Mouse (Mus musculus) NIH3T3 (cell line): Measurements from ENCODE around the gene Chrm3.
"Not testable (repeated sequence)": the region's sequence is repeated elsewhere in the genome, so short reads cannot be mapped to it uniquely, and the experiment has no call there.

Experiments
- DNase-seq: peaks from one replicate; pipeline ENCODE4 v3.0.0-alpha.2; 2012; ENCODE audit warnings: low read depth

Gene Chrm3

DNA sequence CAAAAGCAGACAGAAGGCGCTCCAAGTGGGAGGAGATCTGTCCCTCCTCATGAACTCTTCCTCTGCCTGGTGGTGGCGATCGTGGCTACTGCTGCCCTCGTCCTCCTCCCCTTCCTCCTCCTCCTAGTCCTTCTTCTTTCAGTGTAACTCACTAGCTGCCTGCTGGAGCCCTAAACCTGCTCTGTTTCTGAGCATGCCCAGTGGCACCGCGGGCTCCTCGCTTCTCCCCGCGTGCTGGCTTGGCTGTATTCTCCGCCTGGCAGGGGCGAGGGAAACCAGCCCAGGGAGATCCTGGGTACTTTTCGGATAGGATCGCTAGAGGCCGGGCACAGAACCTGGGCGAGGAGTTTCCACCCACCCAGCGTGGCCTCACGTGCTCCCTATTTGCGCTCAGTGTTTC is at the start of gene Chrm3:
Chrm3 (minus strand) TSS at position 71 of the 400 bp plus-strand sequence.
- DNase-seq: no peak

DNA sequence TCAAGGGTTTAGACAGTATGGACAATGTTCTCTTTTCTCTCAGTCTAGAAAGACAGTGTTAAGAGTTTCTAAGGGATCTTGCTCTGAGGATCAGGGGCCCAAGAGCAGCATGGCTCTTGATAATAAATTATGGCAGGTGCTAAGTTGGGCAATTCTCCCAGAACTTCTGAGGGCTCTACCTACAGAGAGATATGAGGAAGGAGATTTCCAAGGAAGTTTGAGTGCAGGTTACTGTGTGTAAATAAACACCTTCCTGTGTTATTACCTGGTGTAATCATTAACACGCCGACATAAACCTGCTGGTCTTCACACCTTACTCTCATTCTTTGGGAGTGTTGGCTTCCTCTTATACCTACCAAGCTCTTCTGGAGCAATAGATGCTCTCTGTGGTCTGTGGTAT is 33.7 kb upstream of the Chrm3 start:
- no peak for DNase-seq

DNA sequence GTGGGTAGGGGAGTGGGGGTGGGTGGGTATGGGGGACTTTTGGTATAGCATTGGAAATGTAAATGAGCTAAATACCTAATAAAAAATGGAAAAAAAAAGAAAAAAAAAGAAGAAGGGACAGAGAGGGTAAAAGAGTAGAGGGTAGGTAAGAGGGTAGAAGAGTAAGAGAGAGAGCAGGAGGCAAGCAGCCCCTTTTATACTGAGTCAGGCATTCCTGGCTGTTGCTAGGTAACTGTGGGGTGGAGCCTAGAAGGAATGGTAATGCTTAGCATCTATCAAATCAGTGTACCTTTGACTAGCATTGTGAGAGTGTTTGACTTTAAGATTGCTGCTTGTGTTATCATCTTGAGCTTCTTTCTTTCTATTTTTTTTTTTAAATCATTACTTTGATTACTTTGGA is 14.8 kb upstream of the Chrm3 start:
- not testable (repeated sequence) for DNase-seq

DNA sequence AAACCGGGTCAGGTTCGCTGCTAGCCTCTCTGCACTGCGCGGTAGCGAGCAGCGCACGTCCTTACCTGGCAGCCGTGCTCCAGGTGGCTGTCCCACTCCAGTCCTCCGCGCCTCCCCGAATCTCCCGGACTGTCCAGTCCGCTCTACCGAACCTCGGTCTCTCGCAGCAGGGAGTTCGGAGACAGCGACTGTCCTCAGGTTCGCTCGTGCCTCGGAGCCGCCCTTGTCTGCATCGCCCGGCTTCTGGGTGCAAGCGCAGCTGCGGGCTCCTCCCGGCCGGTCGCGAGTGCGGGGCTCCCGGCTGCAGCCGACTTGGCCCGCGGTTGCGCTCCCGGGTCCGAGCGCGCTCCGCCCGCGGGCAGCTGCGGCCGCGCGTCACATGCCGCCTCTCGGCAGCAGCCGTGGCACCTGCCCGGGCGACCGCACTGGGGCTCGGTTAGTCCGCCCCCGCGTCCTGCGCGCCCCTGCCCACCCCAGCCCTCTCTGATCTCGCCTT is 400 bp downstream of the Chrm3 start:
- DNase-seq: no peak

DNA sequence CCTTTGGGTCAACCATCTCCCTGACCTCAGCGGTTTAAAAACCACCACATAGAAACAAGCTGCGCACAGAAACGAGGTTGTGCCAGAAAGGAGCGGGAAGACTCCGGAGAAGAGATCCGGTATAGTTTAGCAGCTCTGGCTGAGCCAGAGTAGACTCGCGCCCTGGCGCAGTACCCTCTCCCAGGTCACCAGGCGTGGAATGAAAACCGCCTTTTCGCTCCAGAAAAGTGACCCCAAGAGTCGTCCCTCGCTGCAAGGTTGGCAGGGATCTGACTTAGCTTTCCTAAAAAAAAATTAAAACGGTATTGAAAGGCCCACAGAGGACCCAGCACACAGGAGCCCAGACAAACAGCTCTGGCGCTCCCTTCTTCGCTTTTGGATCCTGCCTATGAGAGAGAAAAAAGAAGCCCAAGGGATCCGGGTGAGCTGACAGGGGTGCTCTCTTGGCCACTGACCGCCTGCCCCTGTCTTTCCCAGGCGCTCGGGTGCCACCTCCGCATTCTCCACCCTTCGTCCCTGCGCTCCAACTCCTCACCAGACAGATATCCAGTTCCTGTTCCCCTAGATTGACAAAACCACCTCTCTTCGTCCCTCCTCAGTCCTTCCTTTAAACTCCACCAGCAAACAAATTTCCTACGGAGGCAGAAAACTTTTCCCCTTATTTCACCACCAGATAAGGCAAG is 990 bp downstream of the Chrm3 start:
- no peak for DNase-seq

DNA sequence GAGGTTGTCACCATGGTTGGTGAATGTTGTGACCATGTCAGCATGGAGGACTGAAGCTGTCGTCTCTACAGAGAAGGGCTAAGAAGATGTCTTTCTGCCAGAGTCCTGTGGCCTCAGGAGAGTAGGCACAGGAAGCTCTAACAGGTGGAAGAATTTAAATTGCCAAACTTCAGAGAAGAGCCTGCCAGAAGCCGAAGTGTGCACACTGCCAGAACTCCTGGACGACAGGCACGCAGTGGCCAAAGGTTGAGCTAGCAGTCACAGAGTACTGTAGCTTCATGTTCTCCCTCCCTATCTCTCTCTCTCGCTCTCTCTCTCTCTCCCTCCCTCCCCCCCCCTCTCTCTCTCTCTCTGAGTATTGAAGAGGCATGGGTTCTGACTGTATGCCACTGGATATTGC is 4.9 kb downstream of the Chrm3 start:
- DNase-seq: no peak

DNA sequence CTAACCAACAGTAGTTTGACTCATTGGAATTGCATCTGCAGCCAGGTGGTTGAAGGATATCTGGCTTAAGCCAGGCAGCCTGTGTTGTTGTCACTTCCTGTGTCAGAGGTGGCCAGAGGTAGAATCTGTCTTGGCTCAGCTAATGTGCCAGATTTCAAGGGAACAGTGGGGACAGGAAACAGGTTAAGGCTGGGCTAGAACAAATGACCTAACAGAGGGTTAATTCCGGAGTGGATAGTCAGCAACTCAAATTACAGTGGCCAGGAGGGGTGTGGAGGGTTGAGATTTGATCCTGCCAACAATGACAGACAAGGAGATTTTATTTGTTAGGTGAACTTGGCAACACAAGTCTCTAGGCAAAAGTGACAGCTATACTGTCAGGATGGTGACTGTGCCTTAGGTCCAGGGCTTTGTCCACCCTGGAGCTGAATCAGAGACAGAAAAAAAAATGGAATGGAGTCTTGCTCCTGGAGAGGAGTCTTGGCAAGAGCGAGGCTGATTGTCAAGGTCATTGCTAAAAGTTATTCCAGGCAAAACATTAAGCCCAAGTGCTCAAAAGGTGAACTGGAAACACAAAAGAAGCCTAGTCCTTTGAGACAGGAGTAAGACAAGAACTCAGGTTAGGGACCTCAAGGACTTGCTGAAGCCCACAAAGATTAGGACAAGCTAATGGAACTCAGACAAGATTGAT is 5.6 kb downstream of the Chrm3 start:
- DNase-seq: no peak

DNA sequence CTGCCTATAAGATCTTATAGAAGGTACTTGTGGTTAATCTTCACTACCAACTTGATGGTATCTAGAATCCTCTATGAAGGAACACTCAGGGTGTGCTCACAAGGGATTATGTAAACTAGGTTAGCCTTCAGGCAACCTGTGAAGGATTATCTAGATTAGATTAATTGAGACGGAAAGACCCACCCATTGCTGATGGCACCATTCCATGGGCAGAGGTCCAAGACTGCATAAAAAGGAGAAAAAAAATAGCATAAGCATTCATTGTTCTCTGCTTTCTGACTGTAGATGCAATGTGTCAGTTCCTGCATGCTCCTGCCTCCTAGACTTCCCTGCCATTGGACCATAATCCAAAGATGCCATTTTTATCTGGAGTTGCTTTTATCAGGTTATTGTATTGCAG is 8.5 kb downstream of the Chrm3 start:
- no peak for DNase-seq

DNA sequence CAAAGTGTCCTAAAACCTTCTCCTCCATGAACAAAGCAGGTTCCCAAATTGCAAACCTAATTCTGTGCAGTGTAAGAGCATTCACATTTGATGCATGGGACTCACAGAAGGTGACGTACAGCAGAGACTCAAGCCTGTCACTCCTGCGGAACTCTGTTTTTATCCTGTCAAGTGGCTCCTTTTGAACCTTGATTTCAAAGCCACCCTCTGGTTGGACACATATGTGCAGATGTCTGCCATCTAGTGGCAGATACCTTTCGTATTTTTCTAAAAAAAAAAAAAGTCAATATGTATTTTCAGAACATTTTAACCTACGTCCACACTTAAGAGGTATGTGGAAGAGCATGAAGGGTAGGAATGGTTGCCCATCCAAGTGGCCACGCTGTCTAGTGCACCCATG is 16.3 kb downstream of the Chrm3 start:
- DNase-seq: peak; percentile 3

DNA sequence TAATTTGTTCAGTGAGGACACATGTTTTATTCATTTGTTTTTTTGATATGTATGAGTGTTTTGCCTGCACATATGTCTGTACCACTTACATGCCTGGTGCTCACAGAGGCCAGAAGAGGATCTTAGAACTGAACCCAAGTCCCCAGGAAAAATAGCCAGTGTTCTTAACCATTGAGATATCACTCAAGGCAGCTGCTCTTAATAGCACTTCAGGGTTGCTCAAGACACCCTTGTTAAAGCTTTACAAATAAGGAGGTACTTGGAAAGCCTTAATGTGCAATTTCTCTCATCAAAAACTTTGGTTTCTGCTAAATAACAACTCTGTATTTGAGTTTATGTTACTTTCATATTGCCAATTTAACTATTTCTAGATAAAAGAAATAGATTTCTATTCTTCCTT is 25.1 kb downstream of the Chrm3 start:
- no peak for DNase-seq

DNA sequence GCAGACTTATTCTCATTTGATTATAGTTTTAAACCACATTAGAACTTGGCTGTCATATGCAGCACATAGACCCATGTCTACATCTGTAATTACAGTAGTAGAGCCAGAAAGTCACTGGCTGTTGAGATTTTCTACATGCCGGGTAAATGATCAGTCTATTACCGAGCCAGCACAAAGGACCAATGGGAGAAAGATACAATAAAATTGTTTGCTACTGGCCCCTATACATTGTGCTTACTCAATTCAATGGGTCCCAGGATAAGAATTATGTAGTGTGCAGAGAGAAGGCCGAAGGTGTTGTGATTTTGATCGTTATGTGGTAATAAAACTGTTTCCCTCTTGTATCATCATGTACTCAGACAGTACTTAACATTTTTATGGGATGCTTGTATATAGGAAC is 27.9 kb downstream of the Chrm3 start:
- DNase-seq: no peak

DNA sequence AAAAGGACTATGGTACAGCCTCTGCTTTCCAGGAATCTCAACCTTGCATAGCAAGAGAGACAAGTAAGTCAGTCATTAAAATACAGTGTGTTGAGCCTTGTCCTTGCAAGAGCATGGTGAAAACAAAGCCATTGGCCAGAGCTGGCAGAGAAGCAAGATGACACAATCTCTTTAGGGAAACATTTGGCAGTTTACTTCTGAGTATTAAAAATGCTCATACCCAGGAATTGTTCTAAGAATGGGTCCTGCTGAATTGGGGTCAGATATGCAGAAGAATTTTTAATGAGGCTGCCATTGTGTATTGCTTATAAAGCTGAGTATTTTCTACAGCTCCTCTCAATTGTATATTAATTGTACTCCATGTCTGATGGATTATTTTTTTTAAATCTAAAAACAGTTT is 50.8 kb downstream of the Chrm3 start:
- no peak for DNase-seq

DNA sequence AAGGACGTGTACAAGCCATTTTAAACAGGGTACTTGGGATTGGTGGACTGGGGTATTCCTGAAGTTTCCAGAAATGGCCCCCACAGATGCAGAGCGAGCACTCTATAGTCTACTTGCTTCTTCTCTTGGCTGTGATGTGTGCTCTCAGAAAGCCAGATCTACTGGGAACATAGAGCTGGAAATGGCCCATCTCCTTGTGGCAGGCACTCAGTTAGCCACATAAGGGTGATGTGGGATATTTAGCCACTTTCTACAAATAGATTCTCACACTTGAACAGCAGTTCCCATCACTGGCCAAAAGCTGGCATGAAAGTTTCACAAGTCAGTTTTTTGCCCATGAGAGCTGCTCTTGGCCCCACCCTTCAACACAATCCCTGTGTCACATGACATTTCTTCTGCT is 65.5 kb downstream of the Chrm3 start:
- no peak for DNase-seq

DNA sequence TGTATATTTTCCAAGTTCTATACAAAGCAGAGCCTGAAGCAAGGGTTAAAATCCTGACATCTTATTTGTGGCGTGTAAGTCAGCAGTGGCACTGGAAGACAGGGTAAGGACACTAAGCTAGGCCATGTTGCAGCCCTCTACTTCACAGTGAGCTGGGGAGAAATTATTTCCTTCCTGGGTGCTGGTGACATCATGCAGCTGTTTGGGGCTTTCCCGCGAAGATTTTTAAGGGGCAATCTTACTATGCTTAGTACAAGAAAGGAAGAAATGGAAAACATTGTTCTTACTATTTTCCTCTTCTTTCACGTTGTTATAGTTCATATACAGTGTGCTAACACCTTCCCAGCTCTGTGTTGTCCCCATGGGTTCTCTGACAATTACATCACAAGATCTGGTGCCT is 76.3 kb downstream of the Chrm3 start:
- DNase-seq: no peak

DNA sequence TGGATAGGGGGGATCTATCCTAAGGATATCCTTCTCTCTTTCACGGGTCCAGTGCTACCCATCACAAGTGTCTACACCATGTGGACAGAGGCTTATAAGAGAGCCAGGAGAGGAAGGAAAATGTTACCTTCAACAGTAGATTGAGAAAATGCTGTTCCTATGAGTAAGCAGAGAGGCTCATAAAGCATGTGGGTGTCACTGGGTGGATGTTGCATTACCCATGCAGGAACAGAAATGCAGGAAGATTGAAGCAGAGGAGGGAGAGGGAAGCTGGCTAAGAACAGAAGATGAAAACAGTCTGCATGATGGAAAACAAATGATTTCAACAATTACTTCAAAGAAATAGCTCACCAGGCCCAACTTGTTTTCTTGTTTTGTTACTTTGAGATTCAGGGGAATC is 85.7 kb downstream of the Chrm3 start:
- no peak for DNase-seq

DNA sequence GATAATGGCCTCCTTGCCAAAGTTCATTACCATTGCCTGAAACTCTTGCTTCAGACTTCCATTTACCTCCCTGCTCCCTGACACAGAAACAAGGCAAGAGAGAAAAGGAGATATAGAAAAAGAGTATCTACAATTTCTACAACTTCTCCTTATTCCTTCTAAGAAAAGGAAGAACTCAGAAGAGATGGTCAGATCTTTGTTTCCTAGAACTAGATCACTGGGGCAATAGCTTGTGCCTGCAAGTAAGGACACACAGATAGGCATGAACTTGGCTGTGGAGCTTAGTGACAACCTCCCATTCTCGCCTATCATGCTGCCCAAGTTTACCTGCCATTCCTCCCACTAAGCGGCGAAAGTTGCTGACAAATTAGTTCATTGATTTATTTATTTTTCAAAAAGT is 96.9 kb downstream of the Chrm3 start:
- no peak for DNase-seq

DNA sequence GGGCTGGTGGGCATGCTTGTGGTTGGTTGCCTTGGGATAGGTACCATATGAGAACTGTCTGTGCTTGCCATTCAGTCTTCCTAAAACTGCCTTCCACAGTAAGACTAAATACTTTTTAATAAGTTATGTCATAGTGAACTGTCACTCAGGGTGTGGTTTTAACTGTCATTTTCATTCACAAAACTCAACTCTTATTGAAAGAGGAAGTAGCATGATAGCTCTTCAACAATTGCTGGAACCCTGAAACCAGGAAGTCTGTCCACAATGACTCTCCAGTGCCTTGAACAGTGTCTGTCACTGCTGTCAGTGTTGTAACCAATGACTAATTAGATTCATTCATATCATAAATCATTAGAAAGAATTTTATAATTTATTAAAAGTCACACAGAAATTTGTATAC is 107.6 kb downstream of the Chrm3 start:
- no peak for DNase-seq

DNA sequence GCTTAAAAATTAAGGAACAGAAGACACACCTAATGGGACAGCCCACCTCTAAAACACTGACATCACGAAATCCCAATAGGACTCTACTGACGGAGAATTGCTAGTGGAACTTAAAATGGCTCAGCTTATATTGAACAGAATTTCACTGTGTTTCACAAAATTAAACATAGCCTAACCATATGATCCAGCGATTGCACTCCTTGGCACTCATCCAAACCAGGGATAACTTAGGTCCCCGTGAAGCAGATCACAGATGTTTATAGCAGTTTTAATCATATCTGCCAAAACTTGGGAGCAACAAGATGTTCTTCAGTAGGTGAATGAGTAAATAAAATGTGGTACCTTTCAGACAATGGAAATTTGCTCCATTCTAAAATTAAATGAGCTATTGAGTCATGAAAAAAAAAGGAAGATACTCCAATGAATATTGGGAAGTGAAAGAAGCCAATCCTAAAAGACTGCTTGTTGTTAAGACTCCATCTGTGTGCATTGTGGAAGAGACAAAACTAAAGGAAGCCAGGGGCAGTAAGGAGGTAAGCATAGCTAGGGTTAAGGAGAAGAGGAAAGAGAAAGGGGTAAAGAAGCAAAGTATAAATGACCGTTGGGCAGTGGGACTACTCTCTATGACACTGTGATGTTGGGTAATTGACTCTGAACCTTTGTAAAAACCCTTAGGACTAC is 109.0 kb downstream of the Chrm3 start:
- no peak for DNase-seq

DNA sequence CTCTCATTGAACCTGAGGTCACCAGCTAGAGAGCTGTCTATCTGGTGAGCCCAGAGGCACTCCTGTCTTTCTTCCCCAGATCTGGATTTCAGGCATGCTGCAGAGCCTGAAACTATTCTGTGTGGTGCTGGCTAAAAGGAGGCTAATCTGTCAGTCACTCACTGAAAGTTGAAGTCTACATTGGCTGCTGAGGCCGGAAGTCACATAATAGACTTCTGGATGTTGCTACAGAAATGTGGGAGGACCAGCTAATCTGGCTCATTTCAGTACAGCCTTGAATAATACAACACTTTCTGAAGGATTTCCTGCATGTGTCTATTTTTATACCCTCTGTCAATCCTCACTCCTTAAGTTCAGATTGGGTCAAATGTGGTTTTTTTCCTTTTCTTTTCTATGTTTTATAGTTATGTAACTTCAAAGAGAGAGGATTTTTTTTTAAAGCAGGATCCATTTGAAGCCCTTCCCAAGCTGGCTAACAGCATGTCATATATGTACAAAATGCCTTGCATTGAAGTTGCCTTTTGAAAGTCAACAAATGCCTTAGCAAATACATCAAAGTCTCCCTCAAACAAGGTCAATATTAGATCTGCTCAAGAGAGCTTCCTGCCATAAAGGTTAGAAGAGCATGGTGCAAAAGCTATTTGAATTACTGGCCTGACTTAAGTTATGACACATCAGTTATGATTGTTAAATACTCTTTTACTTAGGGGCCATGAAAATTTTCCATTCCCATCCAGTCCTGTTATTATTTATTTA is 116.2 kb downstream of the Chrm3 start:
- no peak for DNase-seq

DNA sequence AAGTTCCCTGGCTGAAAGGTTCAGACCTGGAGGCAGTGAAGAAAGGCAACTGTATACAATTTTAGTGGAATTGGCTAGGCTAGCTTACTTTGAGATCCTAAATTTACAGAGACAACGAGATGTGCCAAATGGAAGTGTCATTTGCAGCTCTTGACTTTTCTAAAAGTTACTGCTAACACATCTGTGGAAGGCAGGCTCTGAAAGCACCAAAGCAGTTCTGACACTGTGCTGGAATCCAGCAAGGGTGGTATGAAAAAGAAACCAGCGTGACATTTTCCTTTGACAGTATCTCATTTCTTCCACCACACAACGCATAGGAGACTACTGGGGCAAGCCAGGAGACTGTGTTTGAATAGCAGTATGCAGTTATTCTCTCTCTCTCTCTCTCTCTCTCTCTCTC is 120.4 kb downstream of the Chrm3 start:
- no peak for DNase-seq

DNA sequence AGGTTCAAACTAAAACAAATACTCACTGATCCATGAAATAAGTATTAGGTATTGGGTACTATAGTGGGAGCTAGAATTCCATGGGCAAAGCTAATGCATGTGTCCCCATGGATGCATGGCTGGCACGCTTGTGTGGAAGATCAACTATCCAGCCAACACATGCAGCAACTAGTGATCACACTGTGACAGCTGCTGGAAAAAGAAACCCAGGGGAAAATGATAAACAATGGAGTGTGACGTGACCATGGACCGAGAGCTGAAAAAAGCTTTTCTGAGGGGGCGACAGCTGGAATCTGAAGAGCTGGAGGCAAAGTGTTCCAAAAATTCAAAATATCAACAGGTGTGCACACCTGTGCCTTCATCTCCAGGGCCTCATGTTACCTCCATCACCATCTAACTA is 120.8 kb downstream of the Chrm3 start:
- DNase-seq: no peak

DNA sequence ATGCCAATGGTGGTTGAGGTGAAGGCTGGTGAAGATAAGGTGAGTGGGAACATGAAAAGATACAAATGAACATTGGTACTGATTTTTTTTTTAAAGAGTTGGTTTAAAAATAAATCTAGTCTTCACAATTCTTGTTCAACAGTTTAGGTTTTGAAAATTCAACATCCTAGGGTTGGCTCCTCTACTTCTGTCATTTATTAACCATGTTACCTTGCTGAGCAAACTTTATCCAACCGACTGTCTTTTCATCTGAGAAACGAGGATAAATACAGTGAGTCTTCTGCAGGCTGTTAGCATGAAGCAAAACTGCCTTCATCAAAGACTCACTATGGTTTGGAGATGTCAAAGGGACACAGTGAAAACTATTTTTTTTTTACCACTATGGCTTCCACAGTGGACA is 123.0 kb downstream of the Chrm3 start:
- DNase-seq: no peak

DNA sequence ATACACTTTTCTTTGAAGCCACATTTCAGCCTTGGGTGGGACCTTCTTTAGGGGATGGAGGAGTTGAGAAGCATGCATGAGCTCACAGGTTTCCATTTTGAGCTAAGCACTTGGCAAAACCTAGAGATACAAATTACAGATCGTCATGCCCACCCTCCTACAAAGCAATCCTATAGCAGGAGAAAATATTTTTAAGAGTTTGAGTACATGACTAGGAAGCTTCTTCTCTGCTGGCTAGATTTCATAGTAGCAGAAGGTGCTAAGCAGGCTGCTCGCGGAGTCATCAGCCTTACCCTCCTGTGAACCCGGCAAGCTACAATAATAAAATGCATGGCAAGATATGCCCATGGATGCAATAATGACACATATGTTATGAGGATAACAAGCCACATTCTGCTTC is 124.4 kb downstream of the Chrm3 start:
- DNase-seq: no peak
